Mouse (Mus musculus): Measurements from ENCODE around the gene Ssh3.

Ssh3 gene

DNA sequence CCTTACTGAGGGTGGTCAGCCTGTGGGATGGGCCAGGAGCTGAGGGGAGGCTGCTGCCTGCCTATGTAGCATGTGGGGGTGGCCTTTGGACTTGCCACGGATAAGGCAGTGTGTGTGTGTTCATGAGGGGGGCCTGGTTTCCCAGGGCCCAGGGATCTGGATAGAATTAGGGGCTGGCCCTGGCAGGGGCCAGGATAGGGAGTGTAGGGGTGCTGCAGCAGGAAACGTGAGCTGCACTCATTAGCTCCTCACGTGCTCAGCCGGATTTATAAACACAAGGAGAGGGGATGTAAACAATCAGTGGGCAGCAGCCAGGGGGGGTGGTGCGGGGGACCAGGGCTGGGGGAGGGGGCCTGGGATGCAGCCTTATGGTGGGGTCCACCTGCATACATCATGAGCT is 51.8 kb downstream of the Ssh3 start:
- no peak for DNase-seq (ENCODE audit: extremely low spot score, low spot score)

DNA sequence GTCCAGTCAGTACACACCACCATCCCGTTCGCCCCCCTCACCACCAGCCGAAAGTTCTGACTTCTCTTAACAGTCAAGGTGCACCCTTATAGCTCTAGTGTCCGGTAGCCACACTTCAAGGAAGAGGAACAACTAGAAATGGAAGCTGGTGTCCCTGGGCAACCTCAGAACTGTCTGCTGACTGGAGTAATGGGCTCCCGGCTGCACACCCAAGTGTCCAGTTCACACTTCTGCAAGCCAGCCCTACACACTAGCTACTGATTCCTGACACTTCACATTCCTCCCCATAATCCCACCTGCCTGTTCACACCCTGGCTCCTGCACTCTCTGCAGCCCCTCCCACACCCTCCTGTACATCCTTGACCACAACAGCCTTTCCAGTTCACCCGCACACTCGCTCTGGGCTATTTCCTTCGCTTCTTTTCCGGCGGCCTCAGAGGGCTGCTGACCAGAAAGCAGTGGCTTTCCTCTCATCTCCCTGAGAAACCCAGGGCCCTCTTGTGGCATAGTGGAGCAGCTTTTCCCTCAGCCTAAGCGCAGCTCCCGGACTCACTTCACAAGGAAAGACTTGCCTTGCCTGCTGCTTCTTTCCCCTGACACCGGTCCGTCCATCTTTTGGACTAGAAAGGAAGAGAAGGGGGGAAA is 52.8 kb downstream of the Ssh3 start:
- DNase-seq (ENCODE audit: extremely low spot score, low spot score): peak; percentile 54

DNA sequence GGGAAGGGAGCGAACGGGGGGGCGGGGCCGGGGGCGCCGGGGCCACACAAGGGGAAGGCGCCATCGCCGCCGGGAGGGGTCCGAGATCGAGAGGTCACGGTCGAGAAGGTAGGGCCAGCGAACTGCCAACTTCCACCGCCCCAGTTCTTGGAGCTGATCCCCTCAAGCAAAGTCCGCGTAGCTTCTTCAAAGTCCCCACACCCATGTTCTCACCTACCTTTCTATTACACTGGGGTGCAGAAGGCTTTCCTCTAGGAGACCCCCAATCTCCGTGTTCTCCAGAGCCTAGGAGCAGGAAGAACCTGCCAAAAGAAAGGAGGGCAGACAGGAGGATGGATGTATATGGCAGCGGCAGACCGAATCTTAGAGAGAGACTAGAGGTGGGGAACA is 53.5 kb downstream of the Ssh3 start:
- DNase-seq (ENCODE audit: extremely low spot score, low spot score): peak; percentile 68

DNA sequence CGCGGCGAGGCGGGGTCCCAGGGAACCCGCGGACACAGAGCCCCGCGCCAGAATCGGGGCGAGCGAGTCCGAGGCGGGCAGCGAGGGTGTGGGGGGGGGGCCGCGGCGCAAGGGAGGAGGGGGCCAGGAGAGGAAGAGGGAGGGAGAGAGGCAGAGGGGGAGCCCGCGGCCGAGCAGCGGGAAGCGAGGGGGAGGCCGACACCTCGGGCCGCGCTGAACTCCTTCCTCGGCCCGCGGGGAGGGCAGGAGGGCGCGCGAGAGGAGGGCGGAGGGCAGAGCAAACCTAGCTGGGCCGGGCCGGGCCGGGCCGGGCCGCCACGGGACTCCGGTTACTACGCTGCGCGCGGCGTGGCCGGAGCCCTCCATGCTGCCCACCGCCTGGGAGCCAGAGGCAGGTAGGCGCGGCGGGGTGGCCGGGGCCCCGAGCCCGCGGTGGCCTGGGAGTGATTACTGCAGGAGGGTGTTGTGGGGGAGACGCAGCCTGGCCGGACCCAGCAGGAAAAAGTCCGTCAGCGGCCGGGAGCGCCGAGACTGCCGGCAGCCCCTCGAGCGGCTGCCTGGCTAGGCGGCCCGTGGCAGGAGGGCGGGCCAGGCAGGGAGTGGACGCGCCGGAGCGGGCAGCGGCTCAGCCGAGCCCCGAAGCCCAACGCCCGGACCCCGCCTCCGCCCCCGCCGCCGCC is 54.1 kb downstream of the Ssh3 start:
- peak; percentile 79 for DNase-seq (ENCODE audit: extremely low spot score, low spot score)

DNA sequence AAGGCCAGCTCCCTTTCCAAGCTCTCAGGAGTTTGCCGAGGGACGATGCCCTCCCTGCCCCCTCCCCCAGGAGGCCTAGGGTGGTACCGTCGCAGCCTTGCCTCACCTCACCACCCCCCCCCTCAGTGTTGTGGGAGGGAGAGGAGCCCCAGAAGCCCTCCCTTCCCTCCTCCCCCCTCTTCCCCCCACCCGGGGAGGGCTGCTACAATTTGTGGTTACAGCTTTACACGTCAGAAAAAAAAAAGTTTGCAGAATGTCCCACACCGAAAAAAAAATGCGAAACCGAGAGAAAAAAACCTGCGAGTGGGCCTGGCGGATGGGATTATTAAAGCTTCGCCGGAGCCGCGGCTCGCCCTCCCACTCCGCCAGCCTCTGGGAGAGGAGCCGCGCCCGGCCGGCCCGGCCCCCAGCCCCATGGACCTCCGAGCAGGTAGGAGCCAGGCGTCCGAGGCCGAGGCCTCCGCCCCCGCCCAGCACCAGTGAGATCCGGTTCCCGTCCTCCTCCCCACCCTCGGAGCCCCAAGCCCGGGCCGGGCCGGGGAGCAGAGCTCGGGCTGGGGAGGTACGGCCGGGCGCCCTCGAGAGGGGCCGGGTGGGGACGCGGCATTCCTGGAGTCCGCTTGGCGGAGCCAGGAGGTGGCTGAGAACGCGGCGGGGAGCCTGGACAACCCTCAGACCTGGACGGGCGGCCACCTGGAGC is 54.8 kb downstream of the Ssh3 start, which contains the start of the genes Clcf1 and AC109138.7:
TSS of gene Clcf1 (plus strand) at position 168 of the 700 bp plus-strand sequence.
TSS of gene AC109138.7 (plus strand) at position 287 of the 700 bp plus-strand sequence.
- no peak for DNase-seq (ENCODE audit: extremely low spot score, low spot score)

DNA sequence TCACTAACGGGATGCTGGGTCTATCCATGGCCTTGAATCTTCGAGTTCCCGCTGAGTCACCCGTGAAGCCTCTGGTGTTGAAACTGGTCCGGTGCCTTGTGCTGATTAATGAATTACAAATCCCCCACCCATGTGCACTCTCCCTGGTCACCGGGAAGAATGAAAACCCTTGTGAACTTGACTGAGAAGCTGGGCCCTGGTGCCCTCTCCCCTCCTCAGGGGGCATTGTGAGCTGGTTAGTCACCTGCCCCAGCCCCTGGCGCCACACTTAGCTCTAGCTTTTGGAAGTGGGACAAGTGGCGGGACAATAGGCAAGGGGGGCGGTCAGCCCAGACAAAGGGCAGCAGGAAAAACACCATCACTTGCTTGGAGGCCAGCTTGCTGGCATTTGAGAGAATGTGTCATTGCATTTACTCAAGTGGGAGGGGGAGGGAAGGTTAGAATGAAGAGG is 55.4 kb downstream of the Ssh3 start:
- DNase-seq (ENCODE audit: extremely low spot score, low spot score): no peak

DNA sequence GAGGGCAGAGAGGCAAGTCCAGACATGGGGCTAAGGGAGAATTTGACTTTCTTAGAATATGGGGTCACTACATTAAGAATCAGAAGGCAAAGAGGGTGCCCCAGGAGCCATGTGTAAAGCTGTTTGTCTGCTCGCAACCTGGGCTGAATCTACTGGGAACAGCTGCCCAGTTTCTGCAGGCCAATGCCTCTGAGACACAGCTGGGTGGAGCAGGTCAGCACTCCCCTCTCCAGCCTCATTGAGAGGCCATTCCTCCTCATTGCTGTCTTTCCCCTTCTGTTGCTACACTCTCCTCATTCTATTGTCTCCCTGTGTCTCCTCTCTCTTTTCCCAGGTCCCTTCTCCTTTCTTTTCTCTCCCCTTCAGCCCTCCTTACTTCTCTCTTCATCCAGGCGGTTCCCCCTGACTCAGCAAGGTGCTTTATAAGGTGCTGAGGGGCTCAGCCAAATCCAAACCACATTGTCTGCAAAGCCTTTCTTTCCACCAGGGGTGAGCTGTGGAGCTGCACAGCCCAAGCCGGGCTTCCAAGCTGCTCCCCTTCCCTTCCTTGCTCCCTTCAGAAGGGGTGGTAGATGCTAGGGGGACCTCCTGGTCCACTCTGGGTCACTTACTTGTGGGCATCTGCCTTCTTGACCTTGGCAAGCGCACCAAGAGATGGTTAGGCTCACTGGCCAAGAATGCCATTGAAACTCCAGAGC is 56.9 kb downstream of the Ssh3 start:
- no peak for DNase-seq (ENCODE audit: extremely low spot score, low spot score)
